Mouse (Mus musculus) C2C12 (cell line): ENCODE measurements around the gene Scarb1.

Experiments
- CTCF ChIP-seq: IDR thresholded peaks from one replicate; pipeline ENCODE4 v1.5.1; 2011; ENCODE audit not compliant: control insufficient read depth, insufficient read depth, insufficient read length
- MYOD1 ChIP-seq: IDR thresholded peaks from one replicate; pipeline ENCODE4 v1.6.1; 2011; ENCODE audit warnings: low read depth; ENCODE audit not compliant: control insufficient read depth, insufficient read length
- MYOG ChIP-seq: IDR thresholded peaks from one replicate; pipeline ENCODE4 v1.6.1; 2011; ENCODE audit not compliant: control insufficient read depth, insufficient read length; ENCODE audit errors: extremely low read depth

- TF ChIP-seq CTCF (no peak), MYOG (no peak), MYOD1 (no peak)
These were observed 74.8 kb downstream of the Scarb1 start for GRCm38 (mm10) chr5:125266128-125266527.
